Mouse (Mus musculus) bone marrow macrophage, adult 2 months (primary cell): ENCODE data around the gene Cd6. TPM values are rescaled to one million over a fixed set of nuclear protein-coding genes. Genes with fewer than 3 reads are reported as not detected.

ENCODE experiments used
- H3K27ac ChIP-seq: 2 replicates; pipeline ENCODE4 v1.5.1; 2012; ENCODE audit warnings: low read depth, low read length; ENCODE audit not compliant: insufficient read depth
- H3K4me1 ChIP-seq: 2 replicates; pipeline ENCODE4 v1.6.1; 2012; ENCODE audit warnings: low read length; ENCODE audit not compliant: control insufficient read depth, insufficient read depth
- H3K4me3 ChIP-seq: 2 replicates; pipeline ENCODE4 v1.5.1; 2012; ENCODE audit warnings: mild to moderate bottlenecking, low read length, moderate library complexity; ENCODE audit not compliant: insufficient read depth
- CTCF ChIP-seq: IDR thresholded peaks from 2 replicates; pipeline ENCODE4 v1.5.1; 2012; ENCODE audit warnings: low read depth, mild to moderate bottlenecking, low read length, moderate library complexity
- POLR2A ChIP-seq: IDR thresholded peaks from 2 replicates; pipeline ENCODE4 v1.6.1; 2012; ENCODE audit warnings: mild to moderate bottlenecking, low read depth, low read length, borderline replicate concordance
- polyA plus RNA-seq: library from polyadenylated mRNA; stranded (reverse); fragments of >200 nt; gene quantifications from 2 replicates; pipeline ENCODE4 v1.2.4, GENCODE M21; 2012; ENCODE audit not compliant: missing spikeins, insufficient read depth, insufficient read length

The Cd6 gene
- polyA plus RNA-seq, 1 experiment = not detected

DNA sequence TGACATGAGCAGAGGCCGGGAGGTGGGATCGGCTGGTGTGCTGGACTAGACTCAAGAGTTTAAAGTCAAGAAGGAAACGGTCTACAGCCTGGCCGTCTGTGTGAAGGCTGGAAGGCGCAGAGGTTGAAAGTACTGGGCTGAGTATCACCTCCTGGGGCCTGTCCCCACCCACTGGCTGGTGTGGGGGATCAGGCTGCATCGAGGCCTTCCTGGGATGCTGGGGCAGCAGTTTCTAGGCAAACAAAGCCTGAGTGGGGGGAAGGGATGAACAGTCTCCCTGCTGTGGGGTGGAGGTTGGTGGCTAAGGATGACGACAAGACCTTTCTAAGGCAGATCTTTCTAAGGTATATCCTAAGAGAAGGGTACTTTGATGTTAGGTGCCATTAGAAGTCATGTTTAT lies 16.0 kb downstream of the Cd6 start:
- TF ChIP-seq POLR2A = no peak
- TF ChIP-seq CTCF = no peak
- no peak overlapping the region for H3K27ac ChIP-seq
- H3K4me3 ChIP-seq = no peak overlapping the region
- H3K4me1 ChIP-seq = no peaks in the 10 kb centered on the region

DNA sequence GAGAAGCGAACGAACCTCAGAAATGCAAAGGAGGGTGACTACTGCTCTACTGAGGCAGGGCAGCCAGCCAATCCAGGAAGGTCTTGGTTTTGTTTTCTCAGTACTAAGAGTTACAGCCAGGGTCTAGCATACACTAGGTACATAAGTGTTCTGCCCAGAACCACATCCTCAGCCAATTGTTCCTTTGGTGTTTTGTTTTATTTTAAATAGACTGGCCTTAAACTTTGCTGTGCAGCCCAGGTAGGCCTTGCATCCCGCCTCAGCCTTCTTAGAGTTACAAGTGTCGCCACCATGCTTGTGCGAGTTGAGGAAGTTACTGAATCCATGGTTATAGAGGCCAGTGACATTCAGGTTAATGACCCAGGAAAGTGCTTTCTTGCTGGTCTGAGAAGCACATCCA lies 16.8 kb downstream of the Cd6 start:
- no peak overlapping the region for H3K27ac ChIP-seq
- H3K4me1 ChIP-seq = no peaks in the 10 kb centered on the region
- H3K4me3 ChIP-seq = no peak overlapping the region
- no peak for TF ChIP-seq CTCF
- no peak for TF ChIP-seq POLR2A

DNA sequence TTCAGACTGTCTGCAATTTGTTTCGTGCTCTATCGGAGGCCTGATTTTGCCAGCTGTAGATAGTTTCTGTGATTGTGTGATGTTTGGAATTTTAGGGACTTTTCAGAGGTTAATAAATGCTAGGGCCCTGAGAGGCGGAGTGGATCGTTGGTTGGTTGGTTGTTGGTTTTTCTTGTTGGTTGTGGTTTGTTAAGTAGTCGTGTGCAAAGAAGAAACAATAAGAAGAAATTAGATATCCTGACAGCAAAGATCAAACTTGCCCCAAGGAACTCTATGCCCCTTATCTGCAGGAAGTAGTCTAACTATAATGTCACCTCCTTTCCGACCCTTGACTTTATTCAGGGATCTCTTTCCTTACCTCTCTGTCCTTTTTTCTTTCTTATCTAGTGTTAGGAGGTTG lies 18.4 kb downstream of the Cd6 start:
- Histone ChIP-seq H3K27ac (no peak overlapping the region), H3K4me3 (no peak overlapping the region), H3K4me1 (no peaks in the 10 kb centered on the region)
- TF ChIP-seq POLR2A = no peak
- no peak for TF ChIP-seq CTCF

DNA sequence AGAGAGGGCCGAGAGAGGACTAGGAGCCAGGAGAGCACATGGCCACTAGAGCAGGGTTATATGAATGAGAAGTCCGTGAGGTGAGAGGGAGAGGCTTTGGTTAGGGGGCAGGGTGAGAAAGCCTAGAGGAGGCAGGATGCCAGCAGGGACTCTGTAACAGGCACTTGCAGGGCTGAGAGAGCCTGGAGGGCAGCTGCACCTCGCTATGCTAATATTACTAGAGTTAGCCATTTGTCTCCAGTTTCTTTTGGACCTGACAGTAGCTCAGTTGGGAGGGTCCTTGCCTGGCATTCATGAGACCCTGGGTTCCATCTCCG lies 19.7 kb downstream of the Cd6 start:
- TF ChIP-seq CTCF (no peak), POLR2A (no peak)
- Histone ChIP-seq H3K4me3 (no peak overlapping the region), H3K27ac (no peak overlapping the region), H3K4me1 (no peaks in the 10 kb centered on the region)

DNA sequence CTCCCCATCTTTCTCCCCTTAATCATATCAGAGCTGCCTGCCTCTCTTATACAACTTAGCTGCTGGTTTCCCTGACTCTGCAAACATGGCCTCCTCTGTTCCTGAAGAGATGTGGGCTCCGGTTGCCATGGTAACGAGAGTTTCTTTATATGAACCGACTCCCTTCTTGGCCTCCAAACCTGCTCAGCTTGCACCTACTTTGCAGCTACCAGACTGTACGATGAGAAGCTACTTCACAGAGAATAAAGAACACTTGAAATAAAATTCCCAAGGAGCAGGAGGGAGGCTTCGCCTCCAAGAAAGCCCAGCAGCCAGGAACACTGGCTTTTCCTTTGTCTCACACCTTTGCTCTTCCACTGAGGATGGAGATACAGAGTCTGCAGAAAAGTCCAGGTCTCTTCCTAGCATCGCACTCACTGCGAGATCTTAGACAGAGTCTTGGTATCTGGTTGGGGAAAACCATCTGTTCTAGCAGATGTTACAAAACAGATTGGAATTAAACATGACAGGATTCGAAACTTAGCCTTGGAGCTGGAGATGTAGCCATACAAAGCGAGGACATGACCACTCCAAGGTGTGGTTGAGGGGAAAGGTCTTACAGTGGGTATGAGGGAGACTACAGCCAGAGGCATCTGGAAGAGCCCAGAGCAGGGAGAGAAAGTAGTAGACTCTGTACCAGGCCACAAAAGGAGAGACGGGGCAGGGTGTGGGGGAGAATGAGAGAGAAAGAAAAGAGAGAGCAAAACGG lies 20.3 kb downstream of the Cd6 start:
- Histone ChIP-seq H3K4me1 (no peaks in the 10 kb centered on the region), H3K4me3 (no peak overlapping the region), H3K27ac (no peak overlapping the region)
- TF ChIP-seq POLR2A (no peak), CTCF (no peak)

DNA sequence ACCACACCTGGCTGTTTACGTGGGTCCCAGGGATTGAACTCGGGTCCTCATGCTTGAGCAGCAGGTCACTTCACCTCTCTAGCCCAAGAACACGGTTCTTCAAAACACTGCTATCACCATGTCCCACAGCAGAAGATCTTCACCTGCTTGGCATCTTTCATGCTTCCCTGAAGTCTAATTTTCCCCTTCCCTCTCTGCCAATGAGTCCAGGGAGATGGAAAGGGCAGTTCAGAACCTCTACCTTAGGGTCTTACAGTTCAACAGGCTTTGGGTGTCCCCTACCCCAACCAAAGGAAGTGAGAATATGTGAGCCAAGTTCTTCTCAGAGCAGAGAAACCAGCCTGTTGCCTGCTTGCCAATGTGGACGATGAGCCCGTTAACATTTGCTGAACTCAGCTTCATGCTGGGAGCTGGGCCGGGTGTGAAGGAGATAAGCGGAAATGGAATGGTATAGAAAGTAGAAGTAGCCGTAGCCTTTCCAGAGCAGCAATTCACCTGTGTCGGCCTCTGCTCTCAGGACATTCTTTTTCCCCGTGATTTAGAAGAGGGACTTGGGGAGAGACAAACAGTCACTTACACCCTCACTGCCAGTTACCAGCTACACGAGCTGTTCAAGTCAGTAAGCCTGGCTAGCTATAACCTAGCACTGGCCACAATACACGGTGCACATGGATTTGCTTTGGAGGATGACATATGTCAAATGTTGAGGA lies 21.2 kb downstream of the Cd6 start:
- H3K4me3 ChIP-seq = no peak overlapping the region
- no peaks in the 10 kb centered on the region for H3K4me1 ChIP-seq
- no peak overlapping the region for H3K27ac ChIP-seq
- TF ChIP-seq POLR2A = no peak
- no peak for TF ChIP-seq CTCF

DNA sequence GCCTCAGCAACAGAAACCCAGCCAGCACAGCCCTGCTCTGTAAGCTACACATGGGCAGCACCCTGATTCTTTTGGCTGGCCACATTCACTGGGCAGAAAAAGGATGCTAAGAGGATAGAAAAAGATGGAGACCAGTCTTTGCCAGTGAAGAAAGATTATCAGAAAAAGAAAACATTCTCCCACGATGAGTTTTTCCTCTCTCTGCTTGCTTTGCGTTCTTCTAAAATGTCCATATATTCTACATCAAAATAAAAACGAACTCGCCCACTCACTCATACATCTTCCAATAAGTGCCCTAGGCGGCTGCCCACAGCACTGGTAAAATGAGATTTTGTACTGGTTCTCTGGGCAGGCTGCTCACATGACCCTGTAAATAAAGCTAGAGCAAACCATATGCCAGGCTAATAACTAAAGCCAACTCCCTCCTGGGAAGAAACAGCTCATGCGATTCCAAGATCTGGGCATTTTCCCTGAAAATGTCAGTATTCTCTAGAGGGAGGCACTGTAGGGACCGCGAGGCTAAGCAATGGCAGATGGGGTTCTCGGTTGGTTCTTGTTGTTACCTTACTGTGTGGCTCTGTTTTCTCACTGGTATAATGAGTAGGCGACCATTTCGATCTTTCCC lies 24.1 kb downstream of the Cd6 start:
- Histone ChIP-seq H3K27ac (no peak overlapping the region), H3K4me1 (peaks cover 22% of the 10 kb centered on the region), H3K4me3 (no peak overlapping the region)
- no peak for TF ChIP-seq POLR2A

DNA sequence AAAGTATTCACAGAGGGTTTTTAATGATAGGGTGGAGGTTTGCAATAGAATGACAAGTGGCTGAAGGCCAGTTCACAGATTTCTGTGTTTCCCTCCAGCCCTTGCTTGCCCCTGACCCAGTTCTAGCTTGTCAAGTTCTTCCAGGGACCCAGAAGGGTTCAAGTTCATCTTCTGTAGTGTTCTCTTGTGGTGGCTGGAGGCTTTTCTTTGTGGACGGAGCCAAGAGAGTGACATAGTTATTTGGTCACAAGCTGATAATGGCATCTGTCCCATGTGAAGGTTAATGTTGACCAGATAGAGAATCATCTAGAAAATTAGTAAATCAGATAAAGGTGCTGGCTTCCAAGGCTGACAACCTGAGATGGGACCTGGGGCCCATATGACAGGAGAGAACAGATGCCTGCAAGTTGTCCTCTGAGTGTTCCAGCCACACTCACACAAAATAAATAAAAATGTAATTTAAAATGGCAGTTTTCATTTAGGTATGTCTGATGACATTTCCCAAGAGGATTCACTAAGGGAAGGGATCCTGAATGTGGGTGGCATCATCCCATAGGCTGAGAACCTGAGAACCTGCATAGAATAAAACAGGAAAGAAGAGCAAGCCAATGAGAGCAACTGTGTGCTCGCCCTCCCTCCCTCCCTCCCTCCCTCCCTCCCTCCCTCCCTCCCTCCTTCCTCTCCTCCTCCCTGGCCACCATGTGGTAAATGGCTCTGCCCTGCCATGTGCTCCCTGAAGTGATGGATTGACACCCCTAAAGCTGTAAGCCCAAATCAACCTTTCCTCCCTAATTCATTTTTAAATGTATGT lies 24.8 kb downstream of the Cd6 start:
- Histone ChIP-seq H3K4me1 (peaks cover 29% of the 10 kb centered on the region), H3K4me3 (no peak overlapping the region)
- no peak for TF ChIP-seq CTCF
- TF ChIP-seq POLR2A = no peak

DNA sequence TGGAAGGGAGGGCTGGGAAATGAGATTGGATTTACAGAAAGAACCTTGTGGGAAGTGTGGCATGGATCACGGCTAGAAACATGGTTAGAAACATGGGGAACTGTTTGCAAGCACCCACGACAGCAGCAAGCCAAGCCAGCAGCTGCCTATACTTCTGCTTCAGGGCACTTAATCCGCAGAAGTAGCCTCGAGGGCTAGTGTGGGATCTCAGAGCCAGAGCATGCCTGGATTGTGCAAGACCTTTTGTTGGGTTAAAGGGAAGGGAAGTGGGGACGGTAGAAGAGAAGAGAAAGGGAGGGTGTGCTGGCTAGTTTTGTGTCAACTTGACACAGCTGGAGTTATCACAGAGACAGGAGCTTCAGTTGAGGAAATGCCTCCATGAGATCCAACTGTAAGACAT lies 26.1 kb downstream of the Cd6 start:
- TF ChIP-seq POLR2A (no peak), CTCF (no peak)
- peak overlapping the region; percentile 67 for H3K27ac ChIP-seq
- peaks cover 29% of the 10 kb centered on the region for H3K4me1 ChIP-seq
- H3K4me3 ChIP-seq = no peak overlapping the region

More for the DNA sequence above, 24.8 kb downstream of the Cd6 start:
- no peak overlapping the region for H3K27ac ChIP-seq

DNA sequence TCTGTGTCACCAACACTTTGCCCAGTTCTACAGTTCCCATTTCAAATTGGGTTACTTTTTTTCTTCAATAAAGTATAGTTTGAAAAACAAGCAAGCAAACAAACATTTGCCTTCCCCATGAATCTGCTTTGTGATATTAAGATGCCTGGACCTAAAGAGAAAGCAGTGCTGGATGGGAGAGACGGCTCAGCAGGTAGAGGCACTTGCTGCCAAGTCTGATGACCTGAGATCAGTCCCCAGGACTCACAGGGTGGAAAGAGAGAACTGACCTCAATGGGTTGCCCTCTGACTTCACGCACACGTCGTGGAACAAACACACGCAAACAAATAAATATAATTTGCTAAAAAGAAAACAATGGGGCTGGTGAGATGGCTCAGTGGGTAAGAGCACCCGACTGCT lies 28.0 kb downstream of the Cd6 start:
- peaks cover 29% of the 10 kb centered on the region for H3K4me1 ChIP-seq
- H3K27ac ChIP-seq = no peak overlapping the region
- TF ChIP-seq CTCF = no peak
- TF ChIP-seq POLR2A = no peak

DNA sequence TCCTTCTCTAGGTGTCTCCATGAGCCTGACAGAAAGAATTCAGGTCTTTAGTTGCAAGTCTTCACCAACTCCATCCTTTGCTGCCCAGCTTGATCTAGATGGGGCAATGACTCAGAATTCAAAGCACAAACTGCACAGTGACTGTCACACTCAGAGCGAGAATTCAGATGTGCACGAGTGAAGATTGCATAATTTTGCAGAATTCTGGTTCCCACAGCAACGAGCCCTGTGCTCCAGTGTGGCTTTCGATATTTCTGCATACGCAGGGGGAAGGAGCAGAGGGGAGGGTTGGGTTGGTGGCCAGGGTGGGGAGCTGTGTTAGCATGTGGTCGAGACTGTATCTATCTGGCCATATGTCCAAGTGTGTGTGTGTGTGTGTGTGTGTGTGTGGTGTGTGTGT lies 28.8 kb downstream of the Cd6 start:
- Histone ChIP-seq H3K4me1 (peaks cover 29% of the 10 kb centered on the region), H3K27ac (no peak overlapping the region), H3K4me3 (no peak overlapping the region)
- TF ChIP-seq POLR2A (no peak), CTCF (no peak)

More for the DNA sequence above, 28.0 kb downstream of the Cd6 start:
- H3K4me3 ChIP-seq = no peak overlapping the region
